12 mouse cellular contexts compared by ENCODE assay signal in the genomic region with DNA sequence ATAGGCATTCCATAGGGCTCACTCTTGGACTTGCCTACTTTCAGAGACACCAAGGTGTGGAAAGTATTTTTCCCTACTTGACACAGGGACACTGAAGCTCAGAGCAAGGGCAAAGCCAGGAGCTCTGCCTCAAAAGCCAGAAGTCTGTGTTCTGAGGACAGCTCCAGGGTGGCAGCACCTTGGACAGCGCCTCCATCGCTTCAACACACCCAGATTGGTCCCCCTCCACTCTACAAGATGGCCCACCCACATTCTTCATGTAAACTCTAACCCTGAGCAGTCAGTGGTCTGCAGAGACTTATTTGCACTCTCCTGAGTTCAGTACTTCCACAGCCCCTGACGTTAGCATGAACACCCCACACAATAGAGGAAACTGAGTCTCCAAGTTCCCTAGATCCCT. TPM values are rescaled to one million over a fixed set of nuclear protein-coding genes. Genes with fewer than 3 reads are reported as not detected.
DNase-seq lines count a peak whose midpoint lies in the region; ATAC-seq and TF ChIP-seq lines count a peak whose summit lies in the region.
"Had no signal": no experiment of that assay in that cellular context is flagged by ENCODE, and none has a peak within 500 bp of the region (broad histone marks: within the 10 kb centered on the region; RNA-seq: fewer than 3 reads in every experiment).

No protein-coding gene starts in this region.

- H3K4me2 ChIP-seq in lung, embryonic 16.5 days (ENCODE audit: low read depth, low read length) = no peak overlapping the region
- no peak overlapping the region for H3K4me2 ChIP-seq in neural tube, embryonic 11.5 days (ENCODE audit: low read depth)

- H3K9me3 ChIP-seq in lung, embryonic 16.5 days (ENCODE audit: control insufficient read depth, low read length) = no peaks in the 10 kb centered on the region
- no peaks in the 10 kb centered on the region for H3K9me3 ChIP-seq in neural tube, embryonic 11.5 days (ENCODE audit: control insufficient read depth, low read length)

- no peak overlapping the region for H3K27ac ChIP-seq in lung, embryonic 16.5 days (ENCODE audit: low read length)
- no peak overlapping the region for H3K27ac ChIP-seq in neural tube, embryonic 11.5 days (ENCODE audit: low read depth, low read length)

- H3K9ac ChIP-seq in lung, embryonic 16.5 days (ENCODE audit: low read length) = no peak overlapping the region
- no peak overlapping the region for H3K9ac ChIP-seq in neural tube, embryonic 11.5 days (ENCODE audit: low read length)

- no peak for TF ChIP-seq CTCF in lung, adult 2 months (IDR thresholded peaks at IDR 0.05; ENCODE audit: insufficient read depth, low read length)

- no peaks in the 10 kb centered on the region for H3K36me3 ChIP-seq in lung, embryonic 16.5 days (ENCODE audit: control insufficient read depth, insufficient read depth, low read length)
- no peaks in the 10 kb centered on the region for H3K36me3 ChIP-seq in neural tube, embryonic 11.5 days (ENCODE audit: control insufficient read depth, insufficient read depth, low read length)

- H3K4me3 ChIP-seq in lung, embryonic 16.5 days (ENCODE audit: low read length) = no peak overlapping the region
- no peak overlapping the region for H3K4me3 ChIP-seq in lung, adult 2 months (replicated peaks; ENCODE audit: extremely low read depth, low read depth, low read length)
- no peak overlapping the region for H3K4me3 ChIP-seq in neural tube, embryonic 11.5 days (ENCODE audit: low read depth, low read length)

- TF ChIP-seq POLR2A in lung, adult 2 months (IDR thresholded peaks at IDR 0.05; ENCODE audit: borderline replicate concordance, extremely low read depth, low read depth, low read length) = no peak

- no peaks in the 10 kb centered on the region for H3K4me1 ChIP-seq in lung, embryonic 16.5 days (replicated peaks; ENCODE audit: control insufficient read depth, insufficient read depth, low read length)
- H3K4me1 ChIP-seq in lung, adult 2 months (ENCODE audit: control insufficient read depth, insufficient read depth, low read length) = no peaks in the 10 kb centered on the region
- H3K4me1 ChIP-seq in neural tube, embryonic 11.5 days (ENCODE audit: control insufficient read depth, insufficient read depth, low read length) = no peaks in the 10 kb centered on the region

- peak; percentile 38; the same call in 1 of the 2 replicates for ATAC-seq in lung, embryonic 16.5 days (ENCODE audit: low read depth)
- no peak for ATAC-seq in neural tube, embryonic 11.5 days (ENCODE audit: insufficient read depth, low FRiP score, low TSS enrichment)

- no peaks in the 10 kb centered on the region for H3K27me3 ChIP-seq in lung, embryonic 16.5 days (ENCODE audit: control insufficient read depth, insufficient read depth, low read depth, low read length)
- no peaks in the 10 kb centered on the region for H3K27me3 ChIP-seq in neural tube, embryonic 11.5 days (ENCODE audit: control insufficient read depth, insufficient read depth, low read length)

- DNase-seq in heart, adult 11 months = peak; percentile 66
- DNase-seq in heart, adult 18-20 months = no peak
- no peak for DNase-seq in lung, adult 2 months
- peak; percentile 74 for DNase-seq in embryo, embryonic 10.5 days (ENCODE audit: low spot score)
- peak; percentile 50 for DNase-seq in neural tube, embryonic 11.5 days (ENCODE audit: low spot score)
- DNase-seq in gastrocnemius, postnatal 25 days = no peak
- no peak for DNase-seq in frontal cortex, postnatal 10 days (ENCODE audit: low spot score in 2 of 2)
- DNase-seq: cerebellum, postnatal 36 days; spleen, adult 18-20 months had no signal

- 9% methylated on average over 3 of the region's 3 CpGs for WGBS in lung, embryonic 16.5 days
- WGBS in lung, adult 2 months = 17% methylated on average over 3 of the region's 3 CpGs
- WGBS in neural tube, embryonic 11.5 days = 36% methylated on average over 3 of the region's 3 CpGs

RNA-seq across cellular contexts. Expression of a gene that starts 21.1 kb away (rescaled TPM):
- total RNA-seq in heart, adult 18-20 months (2021) = not detected
- 0.15 TPM in 1 of 2 replicates, not detected in the other for polyA plus RNA-seq in lung, embryonic 16.5 days (2015; fragmentation: Nextera tagmentation; extraction: Ambion mirVana)
- not detected in 2 replicates for polyA plus RNA-seq in lung, adult 2 months (2012; rRNA removed)
- not detected in 2 replicates for polyA plus RNA-seq in neural tube, embryonic 11.5 days (2014; fragmentation: Nextera tagmentation; extraction: Ambion mirVana)
- not detected for total RNA-seq in gastrocnemius, postnatal 25 days (2021)
- total RNA-seq: adrenal gland, postnatal 36 days; monocyte, adult 5-6 weeks had no signal

Comparison
In these comparisons a context has a peak if more than half of its experiments do, and no peak if none do; other contexts are left out.
1. DNase-seq: peak in heart, adult 11 months (single experiment), embryo, embryonic 10.5 days (single experiment) and neural tube, embryonic 11.5 days (single experiment); none in heart, adult 18-20 months (0 of 2), lung, adult 2 months (single experiment), gastrocnemius, postnatal 25 days (single experiment) and frontal cortex, postnatal 10 days (0 of 2).